Mouse (Mus musculus): Measurements from ENCODE around the gene Rexo1.

The Rexo1 gene

DNA sequence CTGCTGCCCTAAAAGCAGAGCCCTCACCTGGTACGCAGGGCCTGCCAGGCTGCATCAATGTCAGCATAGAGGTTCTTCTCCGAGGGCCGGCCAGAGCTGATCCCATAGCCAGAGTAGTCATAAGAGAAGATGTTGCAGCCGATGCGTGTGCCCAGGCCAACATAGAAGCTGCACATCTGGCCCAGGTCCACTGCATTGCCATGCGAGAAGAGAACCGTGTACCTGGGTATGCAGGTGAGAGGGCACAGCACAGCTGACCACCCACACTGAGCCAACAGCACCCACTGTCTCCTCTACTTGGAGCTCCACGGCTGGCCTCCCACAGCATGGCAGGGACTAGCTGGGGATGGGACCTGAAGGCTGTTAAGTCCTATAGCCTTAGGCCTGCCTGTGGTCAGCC, 24.2 kb upstream of the Rexo1 start:
- no peak for DNase-seq (ENCODE audit: extremely low read depth, low read depth, low spot score)

DNA sequence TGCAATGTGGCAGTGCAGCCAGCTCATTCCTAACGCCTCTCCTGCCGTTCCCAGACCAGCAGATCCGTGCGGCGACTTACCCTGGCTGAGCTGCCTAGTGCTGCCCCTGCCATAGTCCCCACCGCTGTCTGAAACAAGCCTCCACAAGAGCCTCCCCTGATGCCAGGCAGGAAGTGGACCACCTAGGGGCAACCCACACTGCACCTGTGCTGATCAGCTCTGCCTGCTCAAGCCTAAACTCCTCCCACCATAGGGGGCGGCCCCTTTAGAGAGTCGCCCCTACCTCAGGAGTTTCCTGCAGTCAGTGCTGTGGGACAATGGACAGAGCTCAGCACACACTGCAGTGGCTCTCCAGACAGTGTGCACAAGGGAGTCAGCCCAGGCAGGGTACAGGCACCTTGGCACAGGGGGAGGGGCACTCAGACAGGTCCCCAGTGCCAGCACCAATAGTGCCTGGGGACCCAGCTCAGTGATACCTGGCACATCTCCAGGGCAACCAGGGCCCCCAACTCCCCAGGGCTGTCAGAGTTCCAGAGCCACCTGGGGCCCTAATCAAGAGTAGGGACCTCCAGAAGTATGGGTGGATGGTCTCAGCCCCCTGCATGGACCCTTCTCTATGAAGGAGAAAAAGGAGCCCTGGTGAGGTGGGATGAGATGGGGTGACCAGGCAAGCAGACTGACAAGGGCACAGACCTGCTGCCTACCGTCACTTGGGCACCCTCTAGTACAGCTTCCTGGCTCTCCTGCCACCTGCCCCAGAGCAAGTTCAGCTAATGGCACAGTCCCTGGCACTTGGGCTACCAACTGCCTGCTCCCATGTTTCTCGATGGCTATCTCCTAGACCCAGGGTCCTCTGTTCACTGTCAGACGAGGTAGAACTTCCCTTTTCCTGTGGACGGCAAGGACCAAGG, 23.5 kb upstream of the Rexo1 start:
- no peak for DNase-seq (ENCODE audit: extremely low read depth, low read depth, low spot score)

DNA sequence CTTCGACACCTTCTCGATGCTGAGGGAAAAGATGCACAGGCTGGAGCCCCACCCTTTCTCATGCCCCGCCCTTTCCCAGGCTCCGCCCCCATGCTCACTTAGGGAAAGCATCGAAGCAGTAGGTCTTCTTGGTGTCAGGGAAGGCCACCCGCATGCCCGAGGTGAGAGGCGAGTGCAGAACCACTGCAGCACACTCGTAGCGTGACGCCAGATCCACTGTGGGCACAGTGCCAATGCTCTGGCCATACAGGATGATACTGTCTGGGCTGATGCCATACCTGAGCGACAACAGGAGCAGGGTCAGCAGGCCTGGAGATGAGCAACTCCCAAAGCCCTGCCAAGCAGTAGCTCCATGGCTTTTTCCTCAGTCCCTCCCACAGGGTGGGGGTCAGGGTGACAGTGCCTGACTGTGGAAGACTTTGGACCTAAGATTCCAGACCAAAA, 22.7 kb upstream of the Rexo1 start:
- DNase-seq (ENCODE audit: extremely low read depth, low read depth, low spot score) = no peak

DNA sequence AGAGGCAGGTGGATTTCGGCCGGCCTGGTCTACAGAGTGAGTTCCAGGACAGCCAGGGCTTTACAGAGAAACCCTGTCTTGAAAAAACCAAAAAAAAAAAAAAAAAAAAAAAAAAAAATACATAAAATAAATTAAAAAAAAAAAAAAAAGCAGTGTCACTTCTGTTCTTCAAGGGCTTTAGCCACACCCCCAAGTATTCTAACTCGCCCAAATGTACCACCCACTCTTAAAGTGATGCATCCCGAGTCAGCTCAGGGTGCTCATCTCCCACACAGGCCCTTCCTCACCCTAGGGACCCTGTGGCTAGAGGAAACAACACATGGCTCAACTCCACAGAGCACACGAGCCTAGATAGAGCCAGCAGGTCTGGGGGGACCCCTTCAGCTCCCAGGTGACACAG, 21.7 kb upstream of the Rexo1 start:
- no peak for DNase-seq (ENCODE audit: extremely low read depth, low read depth, low spot score)

DNA sequence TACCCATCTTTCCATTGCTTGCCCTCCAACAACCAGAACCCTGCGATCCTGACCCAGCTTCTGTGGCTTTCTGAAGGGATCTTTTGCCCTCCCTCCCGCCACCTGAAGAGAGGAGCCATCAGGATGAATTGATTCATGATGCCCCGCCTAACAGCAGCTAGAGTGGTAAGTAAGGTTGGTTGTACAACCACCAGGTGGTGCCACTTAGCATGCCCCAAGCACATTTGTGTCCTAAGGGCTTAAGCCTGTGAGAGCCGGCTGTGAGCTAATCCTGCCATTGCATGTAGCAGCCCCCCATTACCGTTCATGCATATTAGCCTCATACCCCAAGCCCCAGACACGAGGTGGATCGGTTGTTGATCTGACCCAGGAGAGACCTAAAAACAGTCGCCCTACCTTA, 17.6 kb upstream of the Rexo1 start:
- no peak for DNase-seq (ENCODE audit: extremely low read depth, low read depth, low spot score)

DNA sequence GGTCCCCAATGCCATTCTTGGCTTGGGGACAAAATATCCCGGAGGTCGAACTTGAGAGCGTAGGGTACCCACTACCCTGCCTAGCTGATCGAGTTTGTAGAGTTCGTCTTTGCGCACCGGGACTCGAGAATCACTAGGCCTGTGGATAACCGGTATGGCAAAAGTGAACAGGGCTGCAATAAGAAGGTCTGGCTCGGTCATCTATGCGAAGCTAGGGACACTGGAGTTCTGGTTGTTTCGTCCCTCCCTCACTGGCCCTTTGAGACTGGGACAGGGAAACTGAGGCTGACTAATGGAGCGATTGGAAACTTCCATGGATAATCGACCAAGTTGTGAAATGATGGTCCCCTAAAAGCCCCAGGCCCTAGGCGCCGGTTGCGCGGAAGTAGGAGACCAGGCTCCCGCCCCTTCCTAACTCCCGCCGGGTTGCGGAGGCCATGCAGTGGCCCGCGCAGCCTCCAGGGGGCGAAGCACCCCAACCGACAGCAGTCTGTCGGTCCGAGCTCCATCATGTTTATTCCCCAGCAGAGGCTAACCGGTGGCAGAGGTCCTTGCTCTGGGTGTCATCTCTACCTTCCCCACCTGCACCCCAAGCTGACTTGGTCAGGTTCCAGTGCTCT, 16.9 kb upstream of the Rexo1 start:
- no peak for DNase-seq (ENCODE audit: extremely low read depth, low read depth, low spot score)

DNA sequence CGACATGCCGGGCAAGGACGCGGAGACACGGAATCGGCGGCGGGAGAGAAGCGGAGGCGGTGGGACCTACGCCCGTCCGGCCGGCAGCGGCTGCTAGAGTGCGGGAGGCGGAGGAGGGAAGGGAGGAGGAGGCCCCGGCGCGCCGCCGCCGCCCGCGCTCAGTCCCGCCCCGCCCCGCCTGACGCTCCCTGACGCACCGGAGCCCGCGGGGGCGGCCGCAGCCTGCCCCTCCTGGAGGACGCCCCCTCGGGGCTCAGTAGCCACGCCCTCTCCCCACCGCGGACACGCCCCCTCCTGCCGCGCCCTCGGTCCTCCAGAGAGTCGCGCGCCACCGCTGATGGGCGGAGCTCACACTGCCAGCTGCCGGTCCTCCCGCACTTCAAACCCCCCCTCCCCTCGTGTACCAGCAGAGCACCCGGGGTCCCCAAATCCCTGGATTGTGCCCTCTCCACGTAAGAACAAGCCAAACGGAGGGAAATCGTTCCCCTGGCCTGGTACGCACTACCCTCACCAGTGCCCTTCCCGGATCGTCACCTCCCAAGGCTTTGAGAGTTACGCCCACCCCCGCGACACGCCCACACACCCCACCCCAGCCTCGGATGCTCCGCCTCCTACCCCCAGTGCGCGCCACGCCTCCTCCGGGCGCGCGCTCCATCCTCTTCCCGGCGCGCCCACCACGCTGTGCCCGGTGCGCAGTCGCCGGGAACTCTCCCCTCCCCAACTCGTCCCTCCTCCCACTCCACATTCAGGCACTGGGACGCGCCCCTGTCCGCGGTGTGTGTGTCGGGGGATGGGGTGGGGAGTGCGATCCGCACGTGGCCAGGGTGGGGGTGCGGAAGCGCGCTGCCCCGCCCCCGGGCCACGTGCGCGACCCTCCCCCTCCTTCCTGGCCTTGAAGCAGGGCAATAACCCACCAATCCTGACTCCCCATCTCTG, 16.1 kb upstream of the Rexo1 start, which contains the start of gene Klf16:
TSS of gene Klf16 (minus strand) at position 127 of the 936 bp plus-strand sequence.
- no peak for DNase-seq (ENCODE audit: extremely low read depth, low read depth, low spot score)

DNA sequence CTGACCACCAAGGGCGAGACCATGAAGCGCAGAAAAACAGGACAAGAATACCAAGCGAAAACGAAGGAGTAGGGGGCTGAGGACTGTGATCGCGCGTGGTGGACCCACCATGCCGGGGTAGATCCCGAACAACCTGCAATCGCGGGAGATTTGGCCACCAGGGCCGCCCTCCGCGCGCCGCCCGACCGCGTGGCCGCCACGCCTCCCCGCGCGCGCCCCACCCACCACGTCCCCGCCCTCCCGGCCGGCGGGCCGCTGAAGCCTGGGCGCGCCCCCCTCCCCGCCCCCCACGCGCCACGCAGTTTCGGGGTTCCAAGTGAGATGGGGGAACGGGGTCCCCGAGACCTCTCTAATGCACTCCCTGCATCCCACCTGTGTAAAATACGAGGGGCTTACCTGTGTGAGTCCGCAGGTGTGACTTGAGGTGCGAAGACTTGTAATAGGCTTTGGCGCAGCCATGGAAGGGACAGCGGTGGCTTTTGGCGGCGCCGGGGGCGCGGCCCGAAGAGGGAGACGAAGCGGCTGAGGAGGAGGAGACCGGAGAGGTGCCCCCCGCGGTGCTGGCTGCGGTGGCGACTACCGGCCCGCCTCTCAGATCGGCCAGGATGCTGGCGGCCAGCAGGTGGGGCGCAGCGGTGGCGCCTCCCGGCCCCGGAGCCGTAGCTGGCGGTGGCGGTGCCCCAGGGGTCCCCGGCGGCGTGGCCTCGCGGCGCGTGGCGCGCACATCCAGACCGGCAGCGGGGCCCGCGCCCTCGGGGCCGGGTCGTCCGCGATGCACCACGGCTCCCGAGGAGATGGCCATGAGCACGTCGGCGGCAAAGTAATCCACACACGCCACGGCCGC, 15.2 kb upstream of the Rexo1 start:
- DNase-seq (ENCODE audit: extremely low read depth, low read depth, low spot score) = no peak

DNA sequence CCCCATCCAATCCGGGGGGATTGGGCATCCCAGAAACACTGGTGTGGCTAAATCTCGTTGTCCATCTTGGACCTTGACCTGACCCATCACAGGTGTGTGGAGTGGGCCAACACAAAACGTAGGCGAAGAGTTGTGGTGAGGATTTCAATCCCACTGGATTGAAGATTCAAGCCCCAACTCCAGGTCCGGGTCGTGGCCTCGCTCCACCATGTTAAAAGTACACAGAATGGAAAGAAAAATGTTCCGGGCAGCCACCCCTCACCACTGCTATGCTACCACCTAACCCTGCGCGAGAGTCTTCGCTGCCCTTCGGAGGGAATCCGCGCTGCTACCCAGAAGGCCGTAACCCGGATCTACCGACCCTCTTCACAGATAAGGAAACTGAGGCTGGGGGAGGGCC, 14.6 kb upstream of the Rexo1 start:
- no peak for DNase-seq (ENCODE audit: extremely low read depth, low read depth, low spot score)

DNA sequence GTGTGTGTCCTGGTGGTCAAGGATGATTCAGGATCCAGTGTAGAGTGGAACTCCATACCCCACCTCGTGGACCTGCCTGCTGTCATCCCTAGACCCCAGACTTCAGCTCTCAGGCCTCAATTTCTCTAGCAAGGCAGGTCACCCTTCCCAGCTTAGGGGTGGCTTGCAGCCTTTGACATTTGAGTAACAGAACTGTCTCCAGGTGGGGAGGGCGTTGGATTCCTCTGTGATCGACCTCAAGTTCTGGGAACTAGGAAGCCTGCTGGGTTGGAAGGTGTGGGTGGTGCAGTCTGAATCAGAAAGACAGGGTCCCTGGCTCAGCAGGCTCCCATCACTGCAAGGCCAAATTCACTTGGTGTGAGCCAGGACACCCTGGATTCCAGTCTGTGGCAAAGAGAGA, 13.5 kb upstream of the Rexo1 start:
- DNase-seq (ENCODE audit: extremely low read depth, low read depth, low spot score) = no peak

DNA sequence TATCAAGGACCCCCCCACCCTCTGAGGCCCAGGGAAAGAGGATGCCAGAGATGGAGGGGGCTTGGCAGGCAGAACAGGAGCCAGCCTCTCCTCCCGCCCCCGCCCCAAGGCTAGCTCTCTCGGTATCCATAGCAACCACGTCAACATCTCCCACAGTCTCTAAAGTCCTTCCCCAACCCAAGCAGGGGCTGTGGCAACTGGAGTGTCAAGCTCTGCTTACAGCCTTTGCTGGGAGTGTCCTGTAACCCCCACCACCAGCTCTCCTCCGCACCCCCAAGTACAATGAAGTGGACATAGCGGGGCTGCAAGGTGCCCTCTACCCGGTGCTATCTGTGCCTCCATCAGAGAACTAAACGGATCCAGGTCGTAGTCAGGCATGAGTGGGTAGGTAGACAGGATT, 12.6 kb upstream of the Rexo1 start:
- DNase-seq (ENCODE audit: extremely low read depth, low read depth, low spot score) = no peak

DNA sequence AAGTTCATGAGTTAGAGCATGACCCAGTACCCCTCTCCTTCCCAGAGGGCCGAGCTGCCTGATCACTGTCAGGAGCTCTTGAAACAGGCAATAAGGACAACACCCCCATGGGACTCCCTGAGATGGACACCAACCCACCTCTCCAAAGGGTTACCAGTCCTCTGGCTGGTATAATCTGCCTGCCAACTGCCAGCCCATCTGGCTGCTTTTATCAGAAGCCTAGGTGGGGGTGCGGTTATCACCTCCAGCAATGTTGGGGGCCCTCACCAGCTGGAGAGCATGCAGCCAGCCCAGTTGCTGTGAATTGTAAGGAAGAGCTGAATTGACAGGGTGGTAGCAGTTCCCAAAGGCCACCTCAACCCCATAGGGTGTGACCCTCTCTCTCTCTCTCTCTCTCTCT, 11.1 kb upstream of the Rexo1 start:
- DNase-seq (ENCODE audit: extremely low read depth, low read depth, low spot score) = no peak

DNA sequence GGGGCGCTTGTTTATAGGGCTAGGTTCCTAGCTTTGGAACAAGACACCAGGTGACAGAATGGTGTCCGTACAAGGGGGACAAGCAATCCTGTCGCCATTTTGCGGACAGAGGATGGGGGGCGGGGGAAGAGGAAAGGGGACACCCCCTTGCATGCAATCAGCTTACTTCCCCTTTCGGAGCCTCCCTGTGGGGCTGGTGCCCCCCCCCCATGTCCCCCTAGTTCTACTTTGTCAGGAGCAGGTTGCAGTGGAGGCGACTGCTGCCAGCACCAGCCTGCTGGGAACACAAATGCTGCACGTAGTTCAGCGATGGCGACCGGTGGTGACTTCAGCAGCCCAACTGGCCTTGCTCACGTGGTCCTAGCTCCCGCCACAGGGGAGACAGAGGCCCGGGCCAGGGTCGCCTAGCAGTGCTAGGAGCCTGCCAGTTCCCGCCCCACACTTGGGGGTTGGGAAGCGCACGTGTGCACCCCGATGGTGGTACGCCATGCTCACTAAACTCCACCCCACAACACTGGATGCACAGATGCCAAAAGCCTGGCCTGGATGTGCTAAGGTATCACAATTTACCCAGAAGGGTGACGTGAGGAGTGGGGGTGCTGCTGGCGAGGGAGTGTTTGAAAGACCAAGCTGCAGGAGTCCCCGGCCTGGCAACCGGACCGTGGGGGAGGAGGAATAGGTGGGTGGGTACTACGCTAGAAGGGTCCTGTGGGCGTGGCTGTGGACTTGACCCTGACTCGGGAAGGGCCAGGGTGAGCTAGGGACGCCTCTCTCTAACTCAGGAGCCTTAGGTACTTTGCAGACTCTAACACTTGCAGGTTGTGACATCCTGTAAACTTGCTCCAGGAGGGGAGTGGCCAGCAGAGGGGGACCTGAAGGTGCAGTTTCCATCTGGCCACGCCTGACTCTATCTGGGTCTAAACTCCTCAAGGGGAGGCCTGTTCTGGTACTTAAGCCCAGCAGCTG, 9.8 kb upstream of the Rexo1 start:
- no peak for DNase-seq (ENCODE audit: extremely low read depth, low read depth, low spot score)

DNA sequence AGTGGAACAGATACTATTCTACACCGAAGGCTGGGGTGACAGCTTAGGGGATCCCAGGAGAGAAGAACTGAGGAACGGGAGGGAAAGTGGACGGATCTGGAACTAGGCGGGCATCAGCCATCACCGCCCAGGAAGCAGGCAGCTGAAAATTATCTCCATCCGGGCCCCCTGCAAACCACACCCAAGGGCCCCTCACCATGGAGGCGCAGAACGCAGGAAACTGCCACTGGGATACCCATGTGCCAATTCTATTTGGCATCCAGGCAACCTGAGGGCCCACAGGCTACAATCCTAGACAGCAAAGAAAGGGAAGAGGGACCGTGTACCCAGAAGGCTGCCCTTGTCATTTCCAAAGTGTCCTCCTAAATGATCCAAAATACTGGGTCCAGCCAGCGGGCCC, 9.1 kb upstream of the Rexo1 start:
- no peak for DNase-seq (ENCODE audit: extremely low read depth, low read depth, low spot score)

DNA sequence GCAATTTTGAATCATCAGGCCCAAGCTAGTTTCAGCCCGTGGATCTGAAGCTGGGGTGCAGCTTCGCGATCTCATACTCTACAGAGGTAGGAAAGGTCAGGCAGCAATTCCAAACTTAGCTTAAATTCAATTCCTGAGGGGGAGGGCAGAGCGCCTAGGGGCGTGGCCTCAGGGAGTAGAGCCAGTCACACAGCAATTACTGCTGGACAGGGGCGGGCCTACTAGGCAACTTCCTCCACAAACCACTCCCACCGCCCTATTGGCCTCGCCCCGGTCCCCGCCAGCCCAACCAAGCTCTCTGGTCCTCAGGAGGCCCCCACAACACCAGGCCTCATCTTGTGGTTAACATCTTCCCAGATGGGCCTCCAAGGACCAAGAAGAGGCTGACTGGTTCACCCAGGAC, 8.3 kb upstream of the Rexo1 start:
- no peak for DNase-seq (ENCODE audit: extremely low read depth, low read depth, low spot score)

DNA sequence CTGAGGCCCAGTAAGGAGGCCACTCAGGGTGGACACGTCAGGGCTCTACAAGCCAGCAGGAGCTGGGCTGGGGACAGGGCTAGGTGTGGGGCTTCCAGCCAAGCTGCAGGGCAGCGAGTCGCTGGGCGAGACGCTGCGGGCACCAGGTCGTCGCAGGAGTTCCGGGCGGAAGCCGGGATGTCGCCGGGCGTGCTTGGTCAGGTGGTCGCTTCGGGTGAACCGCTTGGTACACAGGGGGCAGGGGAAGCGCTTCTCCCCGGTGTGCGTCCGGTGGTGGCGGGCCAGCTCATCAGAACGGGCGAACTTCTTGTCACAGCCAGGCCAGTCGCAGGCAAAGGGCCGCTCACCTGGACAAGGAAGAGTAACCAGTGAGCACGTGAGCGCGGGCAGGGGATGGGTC, 7.5 kb upstream of the Rexo1 start:
- no peak for DNase-seq (ENCODE audit: extremely low read depth, low read depth, low spot score)

DNA sequence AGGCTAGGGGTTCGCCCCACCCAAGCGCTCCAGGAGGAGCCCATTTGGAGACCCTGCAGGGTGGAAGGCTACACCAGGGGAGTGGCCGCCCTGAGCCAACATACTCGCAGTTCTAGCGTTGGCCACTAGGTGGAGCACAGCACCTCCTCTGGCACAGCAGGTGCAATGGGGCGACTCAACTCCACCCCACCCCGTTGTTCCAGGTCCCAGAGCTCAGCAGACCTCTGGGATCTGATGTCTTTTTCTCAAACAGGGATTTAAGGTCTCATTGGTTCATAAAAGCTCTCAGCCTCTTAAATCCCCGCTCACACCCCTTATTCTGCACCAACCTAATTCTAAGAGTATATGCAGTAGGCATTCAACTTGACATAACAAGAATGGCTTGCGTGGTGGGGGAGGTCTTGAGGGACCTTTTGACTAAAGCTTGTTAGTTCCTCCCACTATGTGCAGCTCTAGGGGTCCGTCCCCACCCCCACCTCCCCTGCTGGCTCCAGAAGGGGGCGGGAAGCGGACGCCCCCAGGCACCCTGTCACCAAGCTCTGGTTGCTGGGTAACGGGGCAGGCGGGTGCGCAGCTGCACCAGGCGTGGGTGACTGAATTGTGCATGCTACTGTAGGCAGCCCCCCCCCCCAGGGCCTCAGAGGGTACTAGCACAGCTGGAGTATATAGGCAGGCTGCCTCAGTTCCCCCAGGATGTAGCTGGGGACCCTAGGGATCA, 5.2 kb upstream of the Rexo1 start:
- DNase-seq (ENCODE audit: extremely low read depth, low read depth, low spot score) = no peak

DNA sequence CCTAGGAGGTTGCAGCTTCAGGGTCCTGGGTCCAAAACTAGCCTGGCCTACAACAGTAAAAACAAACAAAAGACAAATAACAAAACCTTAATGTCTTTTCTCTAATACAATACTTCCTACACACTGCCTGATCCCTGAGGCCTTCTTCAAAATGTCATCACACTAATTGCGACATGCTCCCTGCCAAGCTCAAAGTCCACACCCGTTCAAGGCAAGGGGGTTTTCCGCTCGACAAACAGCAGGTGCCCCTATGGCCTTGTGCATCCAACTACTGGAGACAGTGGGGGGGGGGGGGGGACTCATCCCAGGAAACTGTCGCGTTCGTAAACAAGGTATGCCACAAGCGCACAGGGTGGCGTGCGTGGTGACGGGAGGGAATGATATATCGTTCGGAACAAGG, 739 bp downstream of the Rexo1 start:
- DNase-seq (ENCODE audit: extremely low read depth, low read depth, low spot score) = no peak

DNA sequence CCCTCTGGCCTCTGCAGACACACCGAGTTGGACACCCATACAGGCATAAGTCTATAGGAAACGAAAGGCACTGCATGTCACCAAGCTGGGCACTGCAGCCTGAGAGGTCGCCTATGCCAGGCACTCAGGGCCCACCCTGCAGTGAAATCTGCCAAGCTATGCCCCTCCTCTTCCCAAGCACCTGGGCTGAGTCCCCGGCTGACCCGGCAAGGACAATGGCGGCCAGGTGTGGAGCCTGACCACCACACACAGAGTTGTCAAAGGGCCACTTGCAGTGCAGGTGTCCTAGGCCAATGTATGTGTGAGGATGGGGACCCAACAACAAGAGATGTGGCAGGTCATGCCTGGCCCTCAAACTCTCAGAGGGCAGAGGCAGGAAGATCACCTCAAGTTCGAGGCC, 1.9 kb downstream of the Rexo1 start:
- DNase-seq (ENCODE audit: extremely low read depth, low read depth, low spot score) = no peak
